Mouse (Mus musculus) ES-E14 (cell line): ENCODE measurements around the gene Rpl7l1. TPM values are rescaled to one million over a fixed set of nuclear protein-coding genes. Genes with fewer than 3 reads are reported as not detected.

Experiments used
- DNase-seq: peaks from one replicate; pipeline ENCODE4 v3.0.0-alpha.2; 2013; ENCODE audit warnings: low read depth, low spot score
- H3K27ac ChIP-seq: 2 replicates; pipeline ENCODE4 v1.5.1; 2012; ENCODE audit warnings: low read depth, mild to moderate bottlenecking, low read length, moderate library complexity, mixed read lengths; ENCODE audit not compliant: poor library complexity, insufficient read depth, severe bottlenecking
- H3K36me3 ChIP-seq: 2 replicates; pipeline ENCODE4 v1.6.1; 2012; ENCODE audit warnings: mild to moderate bottlenecking, low read length, moderate library complexity, mixed read lengths; ENCODE audit not compliant: control insufficient read depth, poor library complexity, insufficient read depth, severe bottlenecking
- H3K4me1 ChIP-seq, 2 experiments: fragments of 150-350 bp in 1 of 2; sonication (generic) in 1 of 2; 2 replicates each; pipeline ENCODE4 v1.6.1; 2012; ENCODE audit warnings: low read length in 2 of 2, mild to moderate bottlenecking in 1 of 2, mixed read lengths in 1 of 2; ENCODE audit not compliant: control insufficient read depth in 2 of 2, insufficient read depth in 2 of 2, poor library complexity in 1 of 2
- H3K4me3 ChIP-seq, 2 experiments: fragments of 150-350 bp in 1 of 2; sonication (generic) in 1 of 2; 2 replicates each; pipeline ENCODE4 v1.5.1; 2012; ENCODE audit warnings: low read length in 2 of 2, low read depth in 1 of 2, mild to moderate bottlenecking in 1 of 2, mixed read lengths in 1 of 2; ENCODE audit not compliant: insufficient read depth in 1 of 2, poor library complexity in 1 of 2, severe bottlenecking in 1 of 2
- H3K9ac ChIP-seq: 2 replicates; pipeline ENCODE4 v1.6.1; 2012; ENCODE audit warnings: low read depth, mild to moderate bottlenecking, low read length, mixed read lengths; ENCODE audit not compliant: poor library complexity, insufficient read depth, severe bottlenecking
- H3K9me3 ChIP-seq: fragments of 150-350 bp; sonication (generic); 2 replicates; pipeline ENCODE4 v1.6.1; 2012; ENCODE audit warnings: low read depth, mild to moderate bottlenecking, low read length; ENCODE audit not compliant: control insufficient read depth, insufficient read depth
- CHD2 ChIP-seq: IDR thresholded peaks from 2 replicates; pipeline ENCODE4 v1.6.1; 2014; ENCODE audit warnings: mild to moderate bottlenecking, low read depth, low read length, inconsistent platforms
- HCFC1 ChIP-seq: IDR thresholded peaks from 2 replicates; pipeline ENCODE4 v1.6.1; 2012; ENCODE audit warnings: low read length, inconsistent platforms, borderline replicate concordance; ENCODE audit not compliant: insufficient read depth
- MAFK ChIP-seq: IDR thresholded peaks from 2 replicates; pipeline ENCODE4 v1.6.1; 2014; ENCODE audit warnings: mild to moderate bottlenecking, low read depth, low read length, inconsistent platforms; ENCODE audit not compliant: insufficient read depth
- ZC3H11A ChIP-seq: IDR thresholded peaks from 2 replicates; pipeline ENCODE4 v1.6.1; 2012; ENCODE audit warnings: low read depth, mild to moderate bottlenecking, inconsistent platforms, low read length, borderline replicate concordance
- ZNF384 ChIP-seq: IDR thresholded peaks from 2 replicates; pipeline ENCODE4 v1.6.1; 2012; ENCODE audit warnings: low read depth, low read length, inconsistent platforms
- in situ Hi-C, 2 experiments: fragments of 600-800 bp; cut with MboI; formaldehyde crosslinking; loops; one replicate each; pipeline ENCODE4 v1.15.1; 2025; ENCODE audit warnings: low sequenced_read_pairs in 2 of 2, inconsistent platforms in 1 of 2; ENCODE audit not compliant: unreplicated experiment in 2 of 2
- total RNA-seq: library from RNA; depleted of rRNA; stranded (reverse); fragments of 300-350 nt; gene quantifications from 2 replicates; pipeline ENCODE4 v1.2.3, GENCODE M21; 2012

The Rpl7l1 gene
- total RNA-seq, 1 experiment = 179 TPM

DNA sequence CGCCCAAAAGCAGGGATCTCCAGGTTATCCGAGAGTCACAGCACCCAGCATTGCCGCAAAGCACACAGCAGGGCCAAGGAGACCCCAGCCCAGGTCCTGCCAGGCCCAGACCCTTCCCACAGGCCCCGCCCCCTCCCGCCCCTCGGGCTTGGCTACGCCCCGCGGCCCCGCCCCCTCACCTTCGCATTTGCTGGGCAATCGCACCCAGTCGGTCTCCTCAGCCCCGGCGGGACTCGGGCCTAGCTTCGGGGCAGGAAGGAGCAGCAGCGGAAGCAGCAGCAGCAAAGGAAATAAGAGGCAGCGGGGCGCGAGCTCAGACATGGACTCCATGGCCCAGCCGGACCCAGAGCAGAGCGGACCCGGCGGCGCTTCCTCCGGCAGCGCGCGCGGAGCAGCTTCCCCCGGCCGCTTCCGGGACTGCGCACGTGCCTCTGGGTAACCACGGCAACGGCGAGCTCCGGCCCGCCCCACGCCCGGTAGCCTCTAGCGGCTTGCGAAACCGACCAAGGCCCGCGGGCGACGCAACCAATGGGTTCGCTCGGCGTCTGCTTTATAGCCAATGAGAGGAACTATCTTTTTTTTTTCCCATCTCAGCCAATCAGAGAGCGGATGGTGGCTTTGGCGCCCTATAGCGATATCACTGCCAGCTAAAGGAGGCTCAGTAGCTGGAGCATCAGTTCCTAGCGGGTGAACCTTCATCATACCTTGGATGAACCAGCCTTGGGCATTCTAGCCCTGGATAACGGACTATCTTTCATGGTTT is 30.5 kb downstream of the Rpl7l1 start, which contains the start of gene Cnpy3:
Gene Cnpy3, minus strand, starts transcription at position 421 of the 763 bp plus-strand sequence.
- peaks cover 3% of the 10 kb centered on the region; the same call in 1 of the 2 replicates for H3K36me3 ChIP-seq
- TF ChIP-seq HCFC1 (peak; percentile 84), ZNF384 (peak; percentile 99), ZC3H11A (no peak), MAFK (0 out of 2 replicates have a peak, but pooled peaks have one; percentile 17), CHD2 (peak; percentile 92)
- in situ Hi-C loops = no loop called here
- peaks cover 0 to 3% of the 10 kb centered on the region in 2 experiments; a peak in 1 of 4 replicates for H3K4me1 ChIP-seq
- H3K9me3 ChIP-seq = no peaks in the 10 kb centered on the region
- H3K27ac ChIP-seq = peak within 1 kb of the TSS; percentile 88
- H3K4me3 ChIP-seq = peak within 1 kb of the TSS; percentile 76 to 91
- DNase-seq = peak; percentile 96
- peak within 1 kb of the TSS; percentile 87 for H3K9ac ChIP-seq

DNA sequence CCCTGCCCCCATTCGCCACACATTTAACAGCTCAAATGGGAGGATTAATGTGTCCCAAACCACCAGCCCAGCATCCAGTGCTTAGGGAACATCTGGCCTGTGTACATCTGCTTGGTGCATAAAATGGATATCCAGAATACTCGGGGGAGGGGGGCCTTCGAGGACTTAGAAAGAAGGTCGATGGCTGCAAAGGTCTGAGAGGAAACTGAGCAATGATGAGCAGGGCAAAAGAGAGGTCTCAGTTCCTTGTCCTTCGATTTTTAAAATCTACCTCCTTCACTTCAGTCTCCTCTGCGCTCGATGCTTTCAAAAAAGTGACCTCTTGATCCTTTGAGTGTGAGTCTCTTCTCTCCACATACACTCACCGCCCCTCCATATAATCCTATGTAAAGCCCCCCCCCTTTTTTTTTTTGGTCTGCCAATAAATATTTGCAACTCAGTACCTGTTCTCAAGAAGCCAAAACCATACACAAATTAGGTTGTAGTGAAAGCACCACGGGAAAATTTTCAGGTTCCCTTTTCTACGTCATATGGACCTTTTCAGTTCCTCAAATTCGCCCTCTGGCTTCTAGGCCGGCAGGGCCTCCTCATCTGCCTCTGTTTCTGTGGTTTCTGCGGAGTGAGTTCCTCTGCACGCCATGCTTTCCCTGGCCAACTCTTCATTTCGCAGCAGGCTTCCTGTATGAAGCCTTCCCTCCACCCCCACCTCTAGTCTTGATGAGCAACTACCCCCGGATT is 31.2 kb downstream of the Rpl7l1 start:
- Histone ChIP-seq H3K9ac (peak overlapping the region; percentile 87), H3K9me3 (no peaks in the 10 kb centered on the region), H3K27ac (peak overlapping the region; percentile 88; the same call in 1 of the 2 replicates), H3K36me3 (peaks cover 3% of the 10 kb centered on the region; the same call in 1 of the 2 replicates), H3K4me3 (peak overlapping the region; percentile 76 to 91), H3K4me1 (peaks cover 0 to 3% of the 10 kb centered on the region in 2 experiments; a peak in 1 of 4 replicates)
- in situ Hi-C loops = no loop called here
- TF ChIP-seq CHD2 = no peak
- no peak for TF ChIP-seq HCFC1
- no peak for TF ChIP-seq ZC3H11A
- TF ChIP-seq ZNF384 = no peak
- TF ChIP-seq MAFK = no peak
- DNase-seq = no peak

DNA sequence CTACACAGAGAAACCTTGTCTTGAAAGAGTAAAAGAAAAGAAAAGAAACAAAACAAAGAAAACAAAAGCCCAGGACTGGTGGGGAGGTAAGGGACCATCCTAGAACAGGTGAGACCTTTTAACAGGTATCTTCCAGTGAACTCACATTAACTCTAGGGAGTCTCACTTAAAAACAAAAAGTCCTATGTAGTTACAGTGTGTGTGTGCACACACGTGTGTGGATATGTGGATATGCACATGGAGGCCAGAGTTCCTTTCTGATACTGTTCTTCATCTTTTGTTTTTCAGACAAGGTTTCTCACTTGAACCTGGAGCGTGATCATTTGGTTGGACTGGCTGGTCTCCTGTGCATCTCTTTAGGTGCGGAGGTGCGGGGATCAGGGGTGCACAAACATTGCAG is 31.9 kb downstream of the Rpl7l1 start:
- no peak overlapping the region for H3K27ac ChIP-seq
- DNase-seq = no peak

DNA sequence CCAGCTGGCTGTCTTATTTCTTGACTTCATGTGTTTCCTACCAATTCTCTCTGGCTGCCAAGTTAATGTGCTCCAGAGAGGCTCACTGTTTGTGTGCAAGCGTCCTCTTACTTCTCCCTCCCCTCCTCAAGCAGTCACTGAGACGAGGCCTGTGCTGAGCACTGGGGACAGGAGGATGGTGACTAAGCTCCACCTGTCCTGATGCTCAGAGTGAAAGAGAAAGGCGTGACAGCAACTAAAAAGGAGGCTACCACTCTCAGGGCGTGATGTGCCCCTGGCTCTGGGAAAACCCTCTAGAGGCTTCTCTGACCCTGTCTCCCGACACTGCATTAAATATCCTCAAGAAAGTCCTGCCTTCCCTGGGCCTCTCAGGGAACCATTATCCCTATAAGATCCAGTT is 33.2 kb downstream of the Rpl7l1 start:
- 0 out of 2 replicates have a peak overlapping the region, but pooled peaks have one; percentile 29 for H3K9ac ChIP-seq
- peaks cover 0 to 3% of the 10 kb centered on the region in 2 experiments; a peak in 1 of 4 replicates for H3K4me1 ChIP-seq
- H3K36me3 ChIP-seq = peaks cover 7% of the 10 kb centered on the region; the same call in 1 of the 2 replicates
- TF ChIP-seq ZNF384 = no peak
- TF ChIP-seq CHD2 = no peak
- no peak for TF ChIP-seq MAFK
- no peak for TF ChIP-seq HCFC1
- TF ChIP-seq ZC3H11A = no peak
- no peak for DNase-seq
- no peak overlapping the region for H3K4me3 ChIP-seq
- H3K9me3 ChIP-seq = no peaks in the 10 kb centered on the region
- in situ Hi-C loops = no loop called here
- 0 out of 2 replicates have a peak overlapping the region, but pooled peaks have one; percentile 37 for H3K27ac ChIP-seq

More for the DNA sequence above, 31.9 kb downstream of the Rpl7l1 start:
- no peaks in the 10 kb centered on the region for H3K9me3 ChIP-seq
- peaks cover 0 to 3% of the 10 kb centered on the region in 2 experiments; a peak in 1 of 4 replicates for H3K4me1 ChIP-seq
- H3K4me3 ChIP-seq = peak overlapping the region; percentile 76 to 91; a peak in 3 of 4 replicates
- in situ Hi-C loops = no loop called here
- peak overlapping the region; percentile 87; the same call in 1 of the 2 replicates for H3K9ac ChIP-seq
- TF ChIP-seq MAFK = no peak
- no peak for TF ChIP-seq ZC3H11A
- TF ChIP-seq HCFC1 = no peak
- no peak for TF ChIP-seq ZNF384
- no peak for TF ChIP-seq CHD2
- H3K36me3 ChIP-seq = peaks cover 3% of the 10 kb centered on the region; the same call in 1 of the 2 replicates
